Mouse (Mus musculus): ENCODE measurements around the gene Sertad4.

Sertad4 gene

DNA sequence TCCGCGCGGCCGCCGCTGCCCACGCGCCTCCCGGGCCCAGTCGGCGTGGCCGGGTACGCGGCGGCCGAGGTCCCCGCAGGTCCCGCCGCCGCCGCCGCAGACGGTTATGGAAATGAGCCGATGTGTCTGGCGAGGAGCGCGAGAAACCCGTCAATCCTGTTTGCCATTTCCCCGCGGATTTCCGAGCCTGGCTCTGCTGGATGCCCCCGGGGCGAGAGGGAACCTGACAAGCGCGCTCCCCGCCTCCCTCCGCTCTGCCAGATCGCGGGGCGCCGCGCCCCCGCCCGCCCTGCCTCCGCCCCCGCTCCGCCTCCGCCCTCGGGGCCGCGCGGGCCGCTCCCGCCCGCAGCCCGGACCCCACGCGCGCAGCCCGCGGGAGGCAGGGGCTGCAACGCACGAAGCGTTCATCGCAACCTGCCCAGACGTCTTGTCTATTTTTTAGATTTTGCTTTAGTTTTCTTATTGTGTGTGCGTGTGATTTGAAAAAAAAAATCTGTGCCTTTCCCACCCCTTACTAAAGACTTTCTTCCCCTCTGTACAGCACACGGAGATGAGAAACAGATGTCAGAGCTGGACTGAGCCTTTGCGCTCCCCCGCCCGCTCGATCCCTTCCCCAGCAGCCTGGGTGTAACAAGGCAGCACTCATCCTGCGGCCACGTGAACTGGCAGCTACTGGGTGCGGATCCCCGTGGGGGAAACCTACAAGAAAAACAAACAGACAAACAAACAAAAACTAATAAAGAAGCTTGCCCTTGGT lies at the start of gene Sertad4:
Gene Sertad4, minus strand, starts transcription at position 283 of the 757 bp plus-strand sequence.
- peak; percentile 78 for DNase-seq (ENCODE audit: extremely low spot score, low spot score)

DNA sequence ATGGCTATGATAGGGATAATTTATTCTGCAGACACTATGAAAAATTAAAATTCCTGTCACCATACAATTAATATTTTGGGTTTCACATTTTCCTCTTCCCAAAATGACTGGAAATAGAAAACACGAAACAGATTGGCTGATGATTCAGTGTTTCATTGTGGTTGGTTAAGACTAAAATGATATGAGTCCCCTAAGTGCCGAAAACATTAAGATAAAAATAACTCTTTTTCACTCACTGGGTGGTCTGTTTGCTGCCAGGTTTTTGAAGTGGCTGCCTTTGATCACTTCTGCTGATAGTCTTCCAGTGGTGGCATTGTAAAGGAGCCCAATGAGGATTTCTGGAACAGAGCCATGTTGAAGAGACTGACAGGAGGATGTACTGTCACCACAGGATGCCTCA lies 46.0 kb upstream of the Sertad4 start:
- no peak for DNase-seq (ENCODE audit: extremely low spot score, low spot score)

DNA sequence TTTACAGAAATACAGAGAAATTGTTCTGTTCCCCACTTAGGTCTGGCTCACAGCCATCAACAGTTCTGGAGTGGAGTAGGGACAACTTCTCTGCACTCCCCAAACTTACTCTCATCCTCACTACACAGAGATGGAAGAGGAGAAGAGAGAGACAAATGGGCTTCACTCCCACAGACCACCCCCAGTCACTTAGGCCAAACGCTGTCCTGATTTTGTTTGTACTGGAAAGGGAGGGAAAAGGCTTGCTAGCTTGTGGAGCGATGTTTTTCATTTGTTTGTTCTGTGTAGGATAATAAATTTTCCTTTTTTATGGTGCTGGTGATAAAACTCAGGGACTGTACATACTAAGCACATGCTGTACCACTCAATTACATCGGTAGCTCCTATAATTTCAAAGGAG lies 45.4 kb upstream of the Sertad4 start:
- no peak for DNase-seq (ENCODE audit: extremely low spot score, low spot score)

DNA sequence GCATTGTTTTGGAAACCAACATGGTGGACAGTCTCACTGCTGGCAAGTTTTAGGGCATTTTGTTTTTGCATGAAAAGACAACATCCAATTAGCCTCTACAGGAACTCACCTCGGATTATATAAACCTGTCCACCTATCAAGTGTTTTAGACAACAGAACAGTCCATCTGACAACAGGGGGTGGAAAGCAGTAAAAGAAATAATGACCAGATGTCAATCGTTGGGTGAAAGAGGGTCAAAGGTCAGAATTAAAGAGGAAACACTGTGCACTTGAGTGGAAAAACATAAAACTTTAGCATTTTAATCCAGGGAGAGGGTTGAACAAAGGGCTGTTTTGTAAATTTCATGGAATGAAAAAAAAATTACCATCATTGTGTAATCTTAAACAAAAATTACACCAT lies 43.2 kb upstream of the Sertad4 start:
- no peak for DNase-seq (ENCODE audit: extremely low spot score, low spot score)

DNA sequence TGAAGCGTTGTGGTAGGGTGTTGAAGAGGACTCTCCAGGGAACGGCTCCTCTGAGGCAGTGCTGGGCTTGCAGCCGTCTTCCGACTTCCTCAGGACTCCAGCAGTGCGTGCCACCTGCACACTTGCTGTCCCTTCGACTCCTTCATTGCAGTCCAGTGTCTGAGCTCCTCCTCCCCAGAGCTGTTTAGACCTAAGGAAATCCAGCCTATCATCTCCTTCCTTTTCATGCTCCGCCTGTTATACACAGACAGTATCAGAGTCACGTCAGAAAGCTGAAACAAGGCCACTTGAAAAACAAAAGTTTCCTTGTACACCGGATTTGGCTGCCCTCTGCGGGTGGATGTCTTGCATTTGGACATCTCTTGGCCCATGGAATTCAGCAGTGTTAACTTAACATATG lies 41.7 kb upstream of the Sertad4 start:
- no peak for DNase-seq (ENCODE audit: extremely low spot score, low spot score)

DNA sequence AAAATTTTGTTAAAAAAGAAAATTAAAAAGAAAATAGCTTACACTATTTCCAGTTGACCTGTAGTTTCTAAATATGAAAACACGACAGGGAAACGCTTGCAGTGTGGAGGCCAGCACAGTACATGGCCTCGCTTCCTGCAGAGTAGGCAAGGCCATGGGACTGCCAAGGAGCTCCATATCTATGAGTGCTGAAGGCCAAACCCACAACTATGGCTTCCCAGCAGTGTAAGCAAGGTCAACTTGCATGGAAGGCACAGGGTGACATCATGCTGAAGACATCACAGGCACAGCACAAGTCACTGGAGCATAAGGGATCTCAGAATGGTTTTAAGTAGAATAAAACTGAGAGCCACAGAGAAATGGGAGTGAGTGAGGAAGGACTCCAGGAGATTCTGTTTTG lies 40.5 kb upstream of the Sertad4 start:
- no peak for DNase-seq (ENCODE audit: extremely low spot score, low spot score)

DNA sequence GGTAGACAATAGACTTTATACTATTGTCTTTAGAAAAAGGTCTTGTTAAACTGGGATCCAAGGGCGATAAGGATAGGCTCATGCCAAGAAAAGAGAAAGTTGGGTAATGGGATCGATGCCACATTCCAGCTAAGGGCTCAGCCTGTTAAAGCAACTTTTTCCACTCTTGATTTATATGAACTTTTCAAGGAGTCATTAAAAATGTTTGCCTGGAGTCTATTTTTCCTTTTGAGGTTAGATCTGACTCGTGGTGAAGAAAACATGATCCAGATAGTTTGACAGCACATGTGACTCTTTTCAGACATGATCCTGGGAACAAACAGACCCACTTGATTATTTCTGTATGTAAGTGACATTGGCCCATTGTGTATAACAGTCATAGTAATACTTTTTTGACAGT lies 35.2 kb upstream of the Sertad4 start:
- DNase-seq (ENCODE audit: extremely low spot score, low spot score), result no peak

DNA sequence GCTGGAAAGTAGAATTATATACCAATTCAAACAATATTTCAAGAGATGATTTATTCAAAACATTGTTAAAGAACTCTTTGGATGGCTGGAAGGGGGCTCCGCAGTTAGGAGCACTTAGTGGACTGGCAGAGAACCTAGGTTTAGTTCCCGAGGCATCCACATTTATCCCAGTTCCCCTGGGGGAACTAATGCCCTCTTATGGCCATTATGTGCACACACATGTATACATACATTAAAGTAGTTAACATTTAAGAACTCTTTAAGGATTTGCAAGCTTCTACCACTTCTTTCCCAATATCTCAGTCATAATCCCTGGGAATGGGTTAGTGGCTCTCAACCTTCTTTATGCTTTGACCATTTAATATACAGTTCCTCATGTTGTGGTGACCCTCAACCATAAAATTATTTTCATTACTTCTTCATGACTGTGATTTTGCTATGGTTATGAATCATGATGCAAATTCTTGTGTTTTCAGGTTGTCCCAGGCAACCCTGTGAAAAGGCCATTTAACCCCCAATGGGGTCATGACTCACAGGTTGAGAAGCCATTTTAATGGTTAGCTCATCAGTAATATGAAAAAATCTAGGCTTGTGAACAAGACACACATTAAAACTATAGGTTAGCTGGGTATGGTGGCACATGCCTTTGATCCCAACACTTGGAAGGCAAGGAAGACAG lies 27.2 kb upstream of the Sertad4 start:
- DNase-seq (ENCODE audit: extremely low spot score, low spot score), result no peak

DNA sequence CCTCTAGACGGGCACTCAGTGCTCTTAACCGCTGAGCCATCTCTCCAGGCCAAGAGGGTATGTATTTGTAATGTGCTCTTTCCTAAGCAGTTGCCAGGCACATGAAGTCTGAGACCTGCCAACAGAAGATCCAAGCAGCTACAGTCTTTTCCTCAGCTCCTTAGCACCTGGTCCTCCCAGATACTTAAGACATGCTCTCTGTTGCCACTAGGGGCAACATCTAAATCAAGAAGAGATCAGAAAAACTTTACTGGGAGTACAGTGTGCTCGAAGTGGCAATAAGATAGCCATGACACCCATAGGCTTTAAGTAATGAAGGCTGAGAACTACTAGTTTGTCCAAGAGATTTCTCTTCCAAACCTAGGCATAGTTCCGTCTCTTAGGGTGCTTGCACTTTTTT lies 24.6 kb upstream of the Sertad4 start:
- no peak for DNase-seq (ENCODE audit: extremely low spot score, low spot score)

DNA sequence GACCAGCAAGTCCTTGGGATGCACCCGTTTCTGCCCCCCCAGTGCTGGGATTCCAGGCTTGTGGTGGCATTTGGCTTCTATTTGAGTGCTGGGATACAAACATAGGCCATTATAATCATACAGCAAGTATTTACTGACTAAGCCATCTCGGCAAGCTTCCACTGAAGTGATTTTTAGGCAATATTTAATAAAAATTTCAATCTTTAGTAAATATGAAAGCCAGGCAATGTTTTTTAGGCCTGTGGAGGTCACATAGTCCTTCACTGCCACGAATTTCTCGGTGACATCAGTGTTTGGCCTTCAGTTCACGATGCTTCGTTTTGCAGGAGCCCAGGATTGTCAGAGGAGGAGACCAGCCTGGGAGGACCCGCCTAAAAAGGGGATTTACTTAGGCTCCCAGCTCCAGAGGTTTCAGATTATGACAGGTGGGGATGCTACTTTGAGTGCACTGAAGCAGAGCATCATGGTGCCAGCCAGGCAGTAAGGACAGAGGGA lies 23.6 kb upstream of the Sertad4 start:
- no peak for DNase-seq (ENCODE audit: extremely low spot score, low spot score)

DNA sequence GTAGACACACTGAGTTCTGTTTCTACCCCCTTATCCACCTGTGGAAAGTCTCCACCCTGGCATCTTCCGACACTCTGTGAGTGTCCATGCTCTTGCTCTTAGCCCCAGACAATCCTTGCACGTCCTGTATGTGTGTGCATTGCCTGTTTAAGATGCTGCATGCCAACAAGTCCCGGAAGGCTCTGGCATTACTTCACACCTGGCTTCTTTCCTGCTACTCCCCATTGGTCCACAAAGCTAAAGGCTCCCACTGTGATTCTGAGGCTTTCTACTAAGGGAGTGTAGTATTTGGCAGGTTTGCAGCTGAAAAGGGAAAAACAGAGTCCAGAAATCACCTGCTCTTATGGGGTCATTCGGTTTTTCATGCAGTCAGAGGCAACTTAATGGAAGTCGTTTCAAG lies 17.3 kb upstream of the Sertad4 start:
- DNase-seq (ENCODE audit: extremely low spot score, low spot score), result no peak

DNA sequence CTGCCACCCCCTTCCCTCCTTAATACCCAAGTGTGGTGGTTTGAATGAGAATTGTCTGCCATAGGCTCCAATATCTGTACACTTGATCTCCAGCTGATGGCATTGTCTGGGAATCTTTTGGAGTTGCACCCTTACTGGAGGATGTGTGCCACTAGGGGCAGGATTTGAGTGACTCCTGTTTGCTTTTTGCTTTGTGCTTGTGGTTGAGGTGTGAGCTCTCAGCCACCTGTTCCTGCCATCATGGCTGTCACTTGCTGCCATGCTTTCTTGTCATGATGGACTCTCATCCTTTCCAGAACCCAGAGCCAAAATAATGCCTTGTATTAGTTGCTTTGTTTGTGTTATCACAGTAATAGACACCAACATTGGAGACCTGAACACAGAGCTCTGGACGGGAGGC lies 14.2 kb upstream of the Sertad4 start:
- no peak for DNase-seq (ENCODE audit: extremely low spot score, low spot score)

DNA sequence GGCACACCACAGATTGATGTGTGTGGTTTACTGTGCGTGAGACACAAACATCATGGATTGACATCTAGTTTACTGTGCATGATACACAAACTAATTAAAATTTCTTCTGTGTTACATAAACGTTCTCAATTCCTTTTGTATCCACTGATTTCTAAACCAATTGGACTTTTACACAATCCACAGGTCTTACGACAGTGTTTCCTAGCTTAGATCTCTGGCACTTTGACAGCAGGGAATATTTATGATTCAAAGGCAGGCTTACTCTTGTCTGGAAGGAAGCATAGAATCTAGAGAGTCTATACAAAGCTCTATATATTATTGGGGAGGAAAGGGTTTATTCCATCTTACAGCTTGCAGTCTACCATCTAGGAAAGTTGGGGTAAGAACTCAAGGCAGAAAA lies 8.9 kb upstream of the Sertad4 start:
- no peak for DNase-seq (ENCODE audit: extremely low spot score, low spot score)

DNA sequence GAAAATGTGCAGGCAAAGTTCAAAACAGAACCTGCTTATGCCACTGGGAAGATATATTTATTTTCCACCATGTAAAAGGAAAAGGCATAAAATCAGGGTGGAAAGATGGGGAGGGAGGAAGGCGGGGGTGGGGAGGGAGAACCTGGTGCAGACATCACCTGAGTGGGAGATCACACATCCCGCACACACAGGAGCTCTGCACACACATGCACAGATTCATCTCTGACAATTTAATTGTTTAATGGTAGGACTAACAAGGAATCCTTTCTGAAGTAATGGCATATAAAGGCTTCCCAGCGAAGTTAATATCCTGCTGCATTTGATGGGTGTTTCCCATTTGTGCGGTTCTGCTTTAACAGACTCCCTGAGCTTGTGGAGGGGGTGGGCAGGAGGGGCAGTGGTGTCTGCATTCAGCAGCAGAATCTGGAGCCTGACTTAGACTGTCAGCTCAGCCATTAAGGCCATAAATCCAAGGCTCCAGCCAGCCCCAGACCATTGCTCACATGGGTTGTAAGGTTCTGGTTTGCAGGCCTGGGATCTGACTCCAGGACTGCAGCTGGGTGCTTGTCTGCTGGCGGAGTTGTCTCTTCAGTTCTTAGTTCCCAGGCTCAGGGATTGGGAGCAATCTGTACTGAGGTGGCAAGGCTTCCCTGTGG lies 5.9 kb upstream of the Sertad4 start:
- DNase-seq (ENCODE audit: extremely low spot score, low spot score), result no peak

DNA sequence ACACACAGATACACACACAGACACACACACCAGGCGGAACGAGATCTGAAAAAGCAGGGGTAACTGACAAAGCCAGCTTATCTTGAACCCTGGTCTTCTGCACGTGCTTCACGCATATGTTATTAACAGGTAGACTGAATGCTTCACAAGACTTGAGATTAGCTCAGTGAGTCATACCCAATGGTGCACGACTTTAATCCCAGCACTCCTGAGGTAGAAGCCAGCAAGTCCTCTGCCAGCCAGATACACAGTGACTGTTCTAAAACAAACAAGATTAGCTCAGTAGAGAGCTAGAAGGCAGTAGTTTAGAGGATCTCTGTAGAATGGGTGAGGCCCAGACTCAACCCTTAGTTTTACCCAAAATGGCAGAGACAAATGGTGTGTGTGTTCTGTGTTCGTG lies 4.7 kb upstream of the Sertad4 start:
- DNase-seq (ENCODE audit: extremely low spot score, low spot score), result no peak

DNA sequence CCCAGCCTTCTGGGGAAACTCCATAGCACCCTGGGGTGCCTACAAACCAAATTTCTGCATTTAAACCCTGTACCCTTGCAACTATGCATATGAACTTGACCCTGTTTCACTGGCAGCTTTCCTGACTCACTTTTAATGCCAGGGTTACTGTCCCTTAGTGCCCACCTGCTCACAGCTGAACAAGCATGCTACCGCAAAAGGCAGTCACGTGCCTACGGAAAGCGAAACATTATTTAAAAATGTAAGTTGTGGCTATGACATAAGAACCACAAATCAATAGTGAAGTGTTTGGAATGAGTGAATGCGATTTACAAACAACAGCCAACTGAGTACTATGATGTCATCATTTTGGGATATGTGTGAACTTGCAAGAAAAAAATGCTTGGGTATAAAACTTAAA lies 2.0 kb upstream of the Sertad4 start:
- DNase-seq (ENCODE audit: extremely low spot score, low spot score), result no peak

DNA sequence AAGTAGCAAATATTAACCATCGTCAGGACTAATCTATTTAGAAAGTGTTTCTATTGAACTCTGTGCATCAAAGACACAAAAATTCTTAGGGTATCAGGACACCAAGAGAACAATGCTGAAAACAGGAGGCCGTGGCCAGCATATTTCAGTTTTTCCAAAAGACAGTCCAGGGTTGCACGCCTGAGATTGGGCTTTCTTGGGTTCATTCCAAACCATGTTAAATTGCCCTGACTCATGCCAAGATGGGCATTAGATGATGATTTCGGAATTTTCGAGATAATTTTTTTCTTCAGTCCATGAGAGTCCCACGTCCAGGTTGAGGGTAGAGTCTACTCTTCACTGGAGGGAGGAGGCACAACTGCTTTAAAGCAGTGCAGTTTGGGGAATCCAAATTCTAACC lies 1.4 kb upstream of the Sertad4 start:
- DNase-seq (ENCODE audit: extremely low spot score, low spot score), result no peak

DNA sequence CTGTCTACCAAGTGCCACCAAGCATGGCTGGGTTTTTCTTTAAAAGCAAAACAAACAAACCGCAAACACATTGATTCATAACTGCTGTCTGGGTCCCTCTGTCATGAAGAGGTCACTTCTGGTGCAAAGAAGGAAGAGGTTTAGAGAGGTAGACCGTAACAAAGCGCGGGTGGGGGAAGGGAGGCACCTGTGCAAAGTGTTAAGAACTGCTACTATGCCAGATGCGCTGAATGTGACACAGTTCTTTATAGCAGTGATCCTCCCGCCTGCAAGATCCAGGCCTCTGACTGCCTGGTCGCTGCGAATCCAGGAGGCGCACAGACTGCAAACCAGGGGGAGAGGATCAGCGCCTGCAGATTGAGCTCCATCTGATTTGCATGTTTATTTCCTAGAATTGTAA lies 855 bp upstream of the Sertad4 start:
- DNase-seq (ENCODE audit: extremely low spot score, low spot score), result peak; percentile 51

DNA sequence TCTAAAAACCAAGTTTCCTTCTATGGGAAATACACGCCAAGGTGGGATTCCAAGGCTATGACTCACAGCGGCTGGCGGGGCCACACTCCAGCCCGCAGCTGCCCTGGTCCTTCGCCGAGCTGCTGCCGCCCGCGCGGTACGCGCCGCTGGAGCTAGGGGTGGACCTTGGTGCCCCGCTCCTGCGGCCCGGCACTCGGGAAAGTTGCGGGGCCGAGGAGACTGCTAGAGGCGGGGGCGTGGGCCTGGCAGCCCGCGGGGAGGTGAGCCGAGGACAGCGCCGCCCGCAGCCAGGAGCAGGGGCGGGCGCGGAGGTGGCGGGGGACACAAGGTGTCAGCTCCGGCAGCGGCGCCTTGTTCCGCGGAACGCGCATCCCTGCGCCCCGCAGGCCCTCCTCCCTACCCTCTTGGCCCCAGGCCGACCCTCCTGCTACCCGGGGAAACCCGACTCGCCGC lies 711 bp downstream of the Sertad4 start:
- DNase-seq (ENCODE audit: extremely low spot score, low spot score), result peak; percentile 71

DNA sequence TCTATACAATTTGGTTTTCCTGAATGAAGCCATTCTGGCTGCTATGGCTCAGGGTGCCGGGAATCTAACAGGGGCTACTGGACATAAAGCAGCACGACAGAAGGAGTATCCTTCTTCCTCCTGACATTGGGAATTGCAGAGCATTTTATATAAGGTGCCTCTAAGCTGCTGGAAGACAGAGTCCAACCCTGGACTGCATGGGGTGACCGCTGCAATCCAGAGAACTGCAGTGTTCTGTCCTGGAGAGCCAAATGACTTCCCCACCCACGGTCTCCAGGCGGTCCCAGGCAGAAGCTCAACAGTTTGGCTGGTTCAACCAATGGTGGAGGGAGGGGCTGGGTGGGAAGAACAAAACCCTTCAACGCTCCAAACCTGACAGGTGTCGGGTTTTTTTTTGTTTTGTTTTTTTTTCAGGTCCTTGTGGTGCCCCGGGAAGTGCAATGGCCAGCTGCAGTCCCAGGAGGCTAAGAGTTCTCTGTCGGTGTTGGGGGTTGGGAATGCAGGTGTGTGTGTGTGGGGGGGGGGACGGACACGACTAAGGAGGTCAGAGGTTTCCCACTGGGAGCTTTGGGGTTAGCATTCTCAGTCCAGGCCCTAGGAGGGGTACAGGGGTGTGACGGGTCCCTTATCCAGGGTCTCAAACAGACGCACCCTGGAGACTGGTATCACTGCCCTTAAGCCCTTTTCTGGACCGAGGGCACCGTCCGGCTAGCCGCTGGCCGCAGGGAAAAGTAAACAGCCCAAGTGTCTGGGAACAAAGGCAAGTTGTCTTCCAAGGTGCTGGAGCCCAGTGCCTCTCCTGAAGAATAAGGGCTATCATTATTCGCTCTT lies 1.4 kb downstream of the Sertad4 start:
- DNase-seq (ENCODE audit: extremely low spot score, low spot score), result no peak

DNA sequence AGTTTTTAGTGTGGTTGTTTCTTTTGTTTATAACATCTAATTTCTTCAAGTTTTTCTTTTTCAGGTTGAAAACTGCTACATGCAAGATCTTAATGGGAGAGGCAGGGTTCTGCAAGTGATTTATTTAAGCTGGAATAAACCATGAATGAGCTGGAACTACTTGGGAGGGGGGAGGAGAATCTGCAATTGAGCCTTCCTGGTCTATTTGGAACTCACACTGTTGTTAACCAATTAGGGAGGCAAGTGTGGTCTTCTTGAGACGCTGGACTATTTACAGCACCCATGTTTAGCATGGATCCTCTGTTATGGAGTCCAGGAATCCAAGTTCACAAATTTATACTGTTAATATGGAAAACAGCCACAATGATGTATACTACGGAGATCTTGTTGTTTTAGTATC lies 2.1 kb downstream of the Sertad4 start:
- DNase-seq (ENCODE audit: extremely low spot score, low spot score), result no peak

DNA sequence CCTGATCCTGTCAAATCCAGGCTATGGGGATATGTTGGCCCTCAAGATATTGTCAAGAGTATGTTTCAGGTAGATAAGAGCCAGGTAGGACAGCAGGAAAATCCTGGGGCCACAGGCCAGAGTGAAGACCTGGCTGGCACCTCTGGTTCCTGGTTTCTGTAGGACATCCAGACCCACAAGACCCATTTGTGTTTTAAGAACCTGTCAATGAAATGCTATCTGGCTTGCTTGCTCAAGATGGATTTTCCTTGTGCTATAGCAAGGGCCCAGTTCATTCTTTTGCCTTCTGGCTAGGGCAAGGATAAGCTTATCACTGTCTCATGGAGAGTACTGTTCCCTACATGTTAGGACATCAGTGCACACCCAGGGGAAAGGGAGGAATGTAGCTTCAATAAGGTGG lies 3.5 kb downstream of the Sertad4 start:
- DNase-seq (ENCODE audit: extremely low spot score, low spot score), result no peak

Measured in neural tube, embryonic 10.5 days (tissue).